Mouse (Mus musculus): Measurements from ENCODE around the gene Sars.

Sars gene

GRCm38 (mm10) chr3:108392299-108392698 is 52.7 kb downstream of the Sars start:
- ATAC-seq (ENCODE audit: low TSS enrichment): no peak

GRCm38 (mm10) chr3:108389111-108389545 is 55.9 kb downstream of the Sars start:
- ATAC-seq (ENCODE audit: low TSS enrichment): peak; percentile 57

GRCm38 (mm10) chr3:108386186-108386585 is 58.8 kb downstream of the Sars start:
- ATAC-seq (ENCODE audit: low TSS enrichment): peak; percentile 39

DNA sequence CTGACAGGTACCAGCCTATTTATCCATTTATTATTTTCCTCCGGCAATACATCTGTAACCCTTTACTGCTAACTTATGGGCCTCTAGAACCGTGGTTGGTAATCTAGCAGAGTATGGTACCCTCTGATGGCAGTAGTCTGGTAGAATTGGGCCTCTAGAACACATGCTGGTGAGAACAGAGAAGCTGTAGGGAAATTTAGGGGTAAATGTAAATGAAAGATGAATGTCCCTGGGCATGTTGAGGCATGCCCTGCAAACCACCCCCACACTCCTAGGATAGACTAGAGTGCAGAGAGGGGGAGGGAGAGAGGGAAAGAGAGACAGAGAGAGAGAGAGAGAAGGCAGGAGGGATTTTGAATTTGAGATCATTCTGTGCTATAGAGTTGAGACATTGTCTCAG is 60.6 kb downstream of the Sars start:
- no peak for ATAC-seq (ENCODE audit: low TSS enrichment)

- ATAC-seq (ENCODE audit: low TSS enrichment): peak; percentile 60
Measured at GRCm38 (mm10) chr3:108383485-108384354, 61.3 kb downstream of the Sars start, which contains the start of gene Psrc1. Psrc1 (plus strand) TSS chr3:108383839.

- 0 out of 2 replicates have a peak, but pooled peaks have one; percentile 5 for ATAC-seq (ENCODE audit: low TSS enrichment)
Measured at GRCm38 (mm10) chr3:108381945-108382875, 62.8 kb downstream of the Sars start.

- no peak for ATAC-seq (ENCODE audit: low TSS enrichment)
Measured at GRCm38 (mm10) chr3:108380695-108381094, 64.3 kb downstream of the Sars start.

DNA sequence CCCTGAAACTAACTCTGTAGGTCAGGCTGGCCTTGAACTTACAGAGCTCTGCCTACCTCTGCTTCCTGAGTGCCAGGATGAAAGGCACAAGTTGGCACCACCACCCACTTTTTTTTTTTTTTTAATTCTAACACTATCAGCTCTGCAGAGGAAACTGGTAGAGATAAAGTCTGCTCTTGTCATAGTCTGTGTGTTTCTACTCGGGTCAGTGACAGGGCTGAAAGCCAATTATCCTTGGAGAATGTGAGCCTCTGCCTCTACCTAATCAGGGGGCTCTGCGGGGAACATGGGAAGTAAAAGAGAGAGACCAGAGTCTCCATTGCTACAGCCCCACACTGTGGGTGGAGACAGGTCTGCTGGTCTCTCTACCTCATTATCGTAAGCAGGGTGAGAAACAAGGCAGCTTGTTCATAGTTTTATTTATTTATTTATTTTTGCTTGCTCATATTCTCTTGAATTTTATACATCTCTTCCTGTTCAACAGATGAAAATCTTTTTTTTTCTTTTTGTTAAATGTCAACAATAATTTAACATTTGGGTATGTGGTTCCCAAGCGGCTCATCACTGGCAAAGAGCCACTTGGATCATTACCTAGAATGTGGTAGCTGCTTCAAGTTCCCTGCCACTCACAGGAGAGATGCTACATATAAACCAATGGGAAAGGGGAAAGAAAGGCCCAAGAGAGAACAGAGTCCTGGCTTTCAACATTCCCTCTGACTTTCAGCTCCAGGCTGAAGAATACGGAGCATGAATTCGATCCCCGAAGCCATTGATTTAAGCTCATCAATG is 65.9 kb downstream of the Sars start:
- ATAC-seq (ENCODE audit: low TSS enrichment): no peak

Measured in frontal cortex, adult (tissue).